Mouse (Mus musculus) adrenal gland, adult 8-10 months (tissue): ENCODE measurements at regions not wholly inside any gene's neighbourhood (a gene's known extent, or its start where the extent isn't known, plus 50 kb on each side); places are given as distances from the start of the nearest gene placed in this dataset.

ENCODE experiments used
- DNase-seq: peaks from one replicate; pipeline ENCODE4 v3.0.0; 2022

GRCm38 (mm10) chr9:122437464-122437863, 86.1 kb downstream of the Abhd5 start:
- peak; percentile 35 for DNase-seq

GRCm38 (mm10) chr9:122446387-122447105, 95.1 kb downstream of the Abhd5 start:
- no peak for DNase-seq

- DNase-seq = no peak
Observed at GRCm38 (mm10) chr9:122447568-122447967, 96.2 kb downstream of the Abhd5 start.

- DNase-seq = no peak
Observed at GRCm38 (mm10) chr9:122448342-122448741, 96.9 kb downstream of the Abhd5 start.

GRCm38 (mm10) chr9:122450524-122450923, 99.1 kb downstream of the Abhd5 start:
- DNase-seq = no peak

- DNase-seq = no peak
Observed at GRCm38 (mm10) chr9:122455301-122455700, 103.9 kb downstream of the Abhd5 start.

GRCm38 (mm10) chr9:122455779-122456178, 104.4 kb downstream of the Abhd5 start:
- no peak for DNase-seq

GRCm38 (mm10) chr9:122459491-122459890, 108.1 kb downstream of the Abhd5 start:
- no peak for DNase-seq

- peak; percentile 5 for DNase-seq
Observed at GRCm38 (mm10) chr9:122471539-122471938, 120.1 kb downstream of the Abhd5 start.

GRCm38 (mm10) chr9:122476356-122476755, 124.9 kb downstream of the Abhd5 start:
- peak; percentile 11 for DNase-seq

- DNase-seq = no peak
Observed at GRCm38 (mm10) chr9:122487001-122487400, 135.6 kb downstream of the Abhd5 start.

- no peak for DNase-seq
Observed at GRCm38 (mm10) chr9:122494691-122495090, 143.3 kb downstream of the Abhd5 start.

GRCm38 (mm10) chr9:122496482-122496985, 145.1 kb downstream of the Abhd5 start:
- peak; percentile 3 for DNase-seq

- no peak for DNase-seq
Observed at GRCm38 (mm10) chr9:122501864-122502341, 150.5 kb downstream of the Abhd5 start.

GRCm38 (mm10) chr9:122521569-122521968, 170.2 kb downstream of the Abhd5 start:
- no peak for DNase-seq

- DNase-seq = no peak
Observed at GRCm38 (mm10) chr9:122525621-122526055, 174.2 kb downstream of the Abhd5 start.

- no peak for DNase-seq
Observed at GRCm38 (mm10) chr9:122528267-122528666, 176.9 kb downstream of the Abhd5 start.

GRCm38 (mm10) chr9:122529721-122530120, 178.3 kb downstream of the Abhd5 start:
- no peak for DNase-seq

- no peak for DNase-seq
Observed at GRCm38 (mm10) chr9:122531806-122532205, 180.4 kb downstream of the Abhd5 start.

GRCm38 (mm10) chr9:122534121-122534814, 182.9 kb downstream of the Abhd5 start:
- DNase-seq = no peak

- DNase-seq = no peak
Observed at GRCm38 (mm10) chr9:122534965-122535364, 183.6 kb downstream of the Abhd5 start.

- no peak for DNase-seq
Observed at GRCm38 (mm10) chr9:122540091-122540490, 188.7 kb downstream of the Abhd5 start.

- no peak for DNase-seq
Observed at GRCm38 (mm10) chr9:122556051-122556450, 191.1 kb upstream of the Topaz1 start.

GRCm38 (mm10) chr9:122566060-122566459, 181.1 kb upstream of the Topaz1 start:
- no peak for DNase-seq
